Mouse (Mus musculus) erythroblast, embryonic 14.5 days (primary cell): ENCODE data around the gene Hdac7.

Experiments used
- GATA1 ChIP-seq: IDR thresholded peaks from 2 replicates; pipeline ENCODE4 v1.6.1; 2012; ENCODE audit warnings: low read length, inconsistent platforms, mixed read lengths
- TAL1 ChIP-seq: IDR thresholded peaks from 3 replicates; pipeline ENCODE4 v1.6.1; 2012; ENCODE audit warnings: low read length, inconsistent platforms, mixed read lengths

GRCm38 (mm10) chr15:97750697-97751096, 93.6 kb downstream of the Hdac7 start:
- TF ChIP-seq TAL1 (no peak), GATA1 (no peak)
